Mouse (Mus musculus) brown adipose tissue, adult 24 weeks (tissue): ENCODE data around the gene Cdc25b. TPM values are rescaled to one million over a fixed set of nuclear protein-coding genes. Genes with fewer than 3 reads are reported as not detected.
A peak's percentile ranks its signal among the peaks of the same experiment; 100 is the strongest.

Experiments used
- H3K27ac ChIP-seq: fragments of 200-500 bp; replicated peaks from 2 replicates; pipeline ENCODE4 v1.5.1; 2012; ENCODE audit warnings: low read depth, mild to moderate bottlenecking, low read length
- H3K4me1 ChIP-seq: fragments of 200-500 bp; 2 replicates; pipeline ENCODE4 v1.6.1; 2012; ENCODE audit warnings: low read length, mixed read lengths; ENCODE audit not compliant: control insufficient read depth, insufficient read depth, insufficient read length
- H3K4me3 ChIP-seq: fragments of 200-500 bp; 2 replicates; pipeline ENCODE4 v1.5.1; 2012; ENCODE audit warnings: low read depth, mild to moderate bottlenecking, low read length, moderate library complexity; ENCODE audit not compliant: insufficient read depth
- polyA plus RNA-seq: library from polyadenylated mRNA; stranded (reverse); fragments of >200 nt; gene quantifications from 2 replicates; pipeline ENCODE4 v1.2.4, GENCODE M21; 2012; ENCODE audit not compliant: missing spikeins, insufficient read depth, insufficient read length

Cdc25b gene
- polyA plus RNA-seq, 1 experiment, result 2.5 TPM

DNA sequence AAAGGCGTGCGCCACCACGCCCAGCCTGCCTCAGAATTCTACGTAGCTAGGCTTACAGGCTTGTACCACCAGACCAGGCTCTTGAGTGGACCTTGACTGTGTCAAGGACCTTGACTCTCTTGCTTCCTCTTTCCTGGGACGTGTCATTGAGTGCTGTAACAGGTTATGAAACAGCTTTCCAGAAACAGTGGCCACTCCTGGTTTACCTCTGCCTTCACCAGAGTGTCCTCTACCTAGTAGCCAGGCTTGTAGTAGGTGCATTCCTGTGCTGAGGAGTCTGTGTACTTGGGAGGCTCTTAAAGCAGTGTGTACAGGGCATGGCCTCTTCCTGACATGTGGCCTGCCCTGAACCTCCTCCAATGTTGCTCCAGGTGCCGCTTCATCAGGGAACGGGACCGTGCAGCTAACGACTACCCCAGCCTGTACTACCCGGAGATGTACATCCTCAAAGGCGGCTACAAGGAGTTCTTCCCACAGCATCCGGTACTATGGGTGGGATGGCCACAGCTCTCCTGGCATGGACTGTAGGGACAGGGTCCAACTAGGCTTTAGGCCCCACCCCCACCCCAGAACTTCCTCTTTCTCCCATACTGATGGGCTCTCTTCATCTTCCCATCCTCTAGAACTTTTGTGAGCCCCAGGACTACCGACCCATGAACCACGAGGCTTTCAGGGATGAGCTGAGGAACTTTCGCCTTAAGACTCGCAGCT, 10.0 kb downstream of the Cdc25b start:
- Histone ChIP-seq H3K27ac (no peak overlapping the region), H3K4me3 (no peak overlapping the region), H3K4me1 (peaks cover 2% of the 10 kb centered on the region; the same call in 1 of the 2 replicates)

DNA sequence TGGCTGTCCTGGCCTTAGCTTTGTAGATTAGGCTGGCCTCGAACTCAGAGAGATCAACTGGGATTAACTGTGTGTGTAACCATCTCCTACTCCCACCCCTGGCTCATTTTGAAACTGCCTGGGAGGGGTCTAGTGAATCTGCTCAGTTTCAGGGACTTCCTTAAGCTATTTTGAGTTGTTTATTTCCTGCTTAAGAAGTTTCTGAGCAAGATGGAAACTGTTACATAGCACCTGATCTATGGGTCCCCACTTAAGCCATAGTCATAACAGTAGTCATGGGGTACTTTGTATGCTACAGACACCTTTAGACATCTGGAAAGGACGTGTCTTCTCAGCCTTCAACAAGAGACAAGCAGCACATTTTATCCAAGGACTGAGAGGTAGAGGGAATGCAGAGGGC, 14.0 kb downstream of the Cdc25b start:
- Histone ChIP-seq H3K4me1 (peaks cover 15% of the 10 kb centered on the region), H3K27ac (0 out of 2 replicates have a peak overlapping the region, but pooled peaks have one; percentile 1), H3K4me3 (no peak overlapping the region)

DNA sequence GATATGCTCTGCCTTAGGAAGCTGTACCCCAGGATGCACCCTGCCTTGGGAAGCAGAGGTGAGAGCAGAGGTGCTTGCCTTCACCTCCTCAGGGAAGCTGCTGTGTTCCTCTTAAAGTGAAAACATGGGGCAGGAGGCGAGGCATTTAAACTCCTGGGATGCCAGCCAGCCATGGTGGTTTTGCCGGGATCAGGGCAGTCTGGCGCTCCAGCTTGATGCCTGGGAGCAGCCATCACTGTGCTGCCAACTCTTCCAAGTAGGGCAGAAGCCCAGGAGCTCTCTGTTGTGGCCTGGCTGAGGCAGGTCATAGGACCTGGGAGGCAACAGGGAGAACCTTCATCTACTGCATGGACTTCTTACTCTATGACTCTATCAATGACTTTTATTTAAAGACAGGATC, 14.5 kb downstream of the Cdc25b start:
- Histone ChIP-seq H3K4me1 (peaks cover 15% of the 10 kb centered on the region), H3K27ac (peak overlapping the region; percentile 81), H3K4me3 (no peak overlapping the region)

DNA sequence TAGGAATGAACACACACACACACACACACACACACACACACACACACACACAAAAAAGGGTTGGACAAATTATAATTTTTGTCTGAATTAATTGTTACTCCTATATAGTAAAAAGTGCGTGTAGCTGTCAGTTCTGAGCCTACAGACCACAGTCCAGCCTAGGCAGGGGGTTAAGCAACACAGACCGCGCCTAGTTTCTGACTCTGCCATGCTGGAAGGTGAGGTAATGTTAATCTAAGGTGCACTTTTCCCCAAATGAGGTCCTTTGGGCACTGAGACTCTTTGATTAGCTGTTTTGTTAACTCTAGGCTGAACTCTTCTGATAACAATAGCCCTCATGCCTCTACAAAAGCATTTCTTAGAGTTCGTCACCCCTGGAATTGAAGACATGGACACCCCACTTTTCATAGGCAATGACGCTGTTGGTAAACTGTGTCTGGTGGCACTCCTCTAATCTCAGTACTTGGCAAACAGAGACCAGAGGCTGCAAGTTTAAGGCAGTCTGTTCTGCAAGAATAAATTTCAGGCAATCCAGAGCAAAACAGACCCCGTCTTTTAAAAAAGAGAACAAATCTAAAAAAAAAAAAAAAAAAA, 17.2 kb downstream of the Cdc25b start:
- Histone ChIP-seq H3K27ac (peak overlapping the region; percentile 90), H3K4me3 (no peak overlapping the region), H3K4me1 (peaks cover 15% of the 10 kb centered on the region)

DNA sequence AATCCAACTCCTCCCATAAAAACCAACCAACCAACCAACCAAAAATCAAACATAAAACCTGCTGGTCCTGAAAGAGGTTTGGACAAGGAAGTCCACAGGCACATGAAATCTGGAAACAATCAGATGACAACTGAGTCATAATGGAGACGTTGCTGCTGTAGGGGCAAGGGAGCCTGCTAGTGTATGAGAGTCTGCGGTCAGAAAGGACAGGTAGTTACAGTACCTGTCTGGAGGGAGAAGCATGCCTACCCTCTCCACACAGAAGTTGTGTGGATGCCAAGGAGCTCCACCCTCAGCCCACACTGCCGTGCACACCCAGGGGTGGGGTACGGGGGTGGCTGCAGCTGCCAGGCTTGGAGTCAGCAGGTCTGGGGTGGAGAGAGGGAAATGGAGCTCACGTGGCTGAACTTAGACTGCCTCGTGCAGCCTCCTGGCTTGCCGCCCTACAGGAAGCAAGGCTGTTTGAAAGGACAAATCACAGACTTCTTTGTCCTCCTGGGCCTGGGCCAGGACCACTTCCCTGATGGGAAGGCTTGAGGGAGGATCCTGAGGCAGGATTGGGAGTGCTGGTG, 17.7 kb downstream of the Cdc25b start:
- peak overlapping the region; percentile 28 for H3K4me3 ChIP-seq
- peak overlapping the region; percentile 92 for H3K27ac ChIP-seq
- peaks cover 18% of the 10 kb centered on the region for H3K4me1 ChIP-seq

DNA sequence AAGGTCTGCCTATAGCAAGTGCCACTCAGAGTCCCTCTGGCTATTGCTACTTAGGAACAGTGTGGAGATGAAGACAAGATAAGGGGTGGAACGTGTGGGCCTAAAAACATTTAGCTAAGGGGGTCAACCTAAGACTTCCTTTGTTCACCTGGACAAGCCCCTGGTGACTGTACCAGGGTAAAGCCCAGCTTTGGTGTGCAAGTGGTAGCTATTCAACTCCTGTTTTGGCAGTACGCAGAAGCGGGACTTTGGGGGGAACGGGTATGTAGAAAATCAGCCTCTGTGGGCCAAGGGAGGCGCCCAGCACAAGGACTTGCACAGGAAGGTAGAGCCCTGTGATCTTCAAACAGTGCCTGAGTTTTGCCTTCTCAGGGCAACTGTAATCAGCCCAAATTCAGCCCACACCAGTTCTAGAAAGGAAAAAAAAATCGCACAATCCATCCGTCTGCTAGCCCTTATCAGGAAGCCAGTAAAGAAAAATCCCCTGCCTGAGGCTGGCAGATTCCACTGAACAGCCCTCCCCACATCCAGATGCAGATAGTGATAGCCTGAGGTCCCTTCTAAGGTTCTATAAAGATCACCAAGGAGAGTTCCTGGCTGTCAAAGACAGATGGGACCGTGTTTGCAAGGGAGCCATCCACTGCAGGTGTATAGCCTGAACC, 18.9 kb downstream of the Cdc25b start:
- Histone ChIP-seq H3K4me1 (peaks cover 18% of the 10 kb centered on the region), H3K27ac (peak overlapping the region; percentile 92), H3K4me3 (no peak overlapping the region)

DNA sequence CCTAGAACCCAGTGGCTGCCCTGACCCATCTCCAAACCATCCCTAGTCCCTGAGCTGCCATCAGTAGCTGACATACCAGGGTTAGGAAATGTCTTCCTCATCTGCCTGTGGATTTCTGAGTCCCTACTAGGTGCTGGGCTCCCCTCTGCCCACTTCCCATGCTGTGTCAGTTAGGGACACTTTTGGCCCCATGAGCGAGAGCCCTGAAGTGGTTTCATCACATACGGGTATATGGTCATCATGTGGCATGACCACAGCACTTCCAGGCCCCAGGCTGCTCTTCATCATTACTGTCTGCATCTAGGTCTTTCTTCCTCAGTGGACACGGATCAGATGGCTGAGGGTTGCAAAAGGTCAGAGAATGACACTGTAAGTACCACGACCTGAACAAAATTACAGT, 20.0 kb downstream of the Cdc25b start, which contains the start of gene Ap5s1:
Gene Ap5s1 (plus strand): TSS at position 301 of the 400 bp plus-strand sequence.
- Histone ChIP-seq H3K27ac (no peak within 1 kb of the TSS), H3K4me3 (no peak within 1 kb of the TSS)

DNA sequence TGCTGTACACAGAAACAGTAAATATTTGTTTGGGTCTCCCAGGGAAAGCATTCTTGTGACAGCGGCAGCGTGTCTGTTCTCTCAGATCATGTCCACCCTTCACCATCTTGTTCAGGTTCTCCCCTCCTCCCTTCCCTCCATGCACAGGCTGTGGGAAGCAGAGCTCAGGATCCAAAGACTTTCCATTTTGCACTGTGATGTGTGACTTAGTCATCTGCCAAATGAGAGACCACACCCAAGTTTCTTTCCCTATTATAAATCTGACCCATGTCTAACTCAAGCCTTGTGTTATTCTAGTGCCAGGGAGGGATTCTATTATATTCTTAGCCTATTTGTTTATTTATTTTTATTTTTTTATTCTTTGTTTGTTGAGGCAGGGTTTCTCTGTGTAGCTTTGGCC, 21.6 kb downstream of the Cdc25b start:
- no peak overlapping the region for H3K27ac ChIP-seq
- H3K4me1 ChIP-seq, result peaks cover 33% of the 10 kb centered on the region
- no peak overlapping the region for H3K4me3 ChIP-seq

More for the DNA sequence above, 20.0 kb downstream of the Cdc25b start, which contains the start of gene Ap5s1:
- H3K4me1 ChIP-seq, result peaks cover 19% of the 10 kb centered on the region

DNA sequence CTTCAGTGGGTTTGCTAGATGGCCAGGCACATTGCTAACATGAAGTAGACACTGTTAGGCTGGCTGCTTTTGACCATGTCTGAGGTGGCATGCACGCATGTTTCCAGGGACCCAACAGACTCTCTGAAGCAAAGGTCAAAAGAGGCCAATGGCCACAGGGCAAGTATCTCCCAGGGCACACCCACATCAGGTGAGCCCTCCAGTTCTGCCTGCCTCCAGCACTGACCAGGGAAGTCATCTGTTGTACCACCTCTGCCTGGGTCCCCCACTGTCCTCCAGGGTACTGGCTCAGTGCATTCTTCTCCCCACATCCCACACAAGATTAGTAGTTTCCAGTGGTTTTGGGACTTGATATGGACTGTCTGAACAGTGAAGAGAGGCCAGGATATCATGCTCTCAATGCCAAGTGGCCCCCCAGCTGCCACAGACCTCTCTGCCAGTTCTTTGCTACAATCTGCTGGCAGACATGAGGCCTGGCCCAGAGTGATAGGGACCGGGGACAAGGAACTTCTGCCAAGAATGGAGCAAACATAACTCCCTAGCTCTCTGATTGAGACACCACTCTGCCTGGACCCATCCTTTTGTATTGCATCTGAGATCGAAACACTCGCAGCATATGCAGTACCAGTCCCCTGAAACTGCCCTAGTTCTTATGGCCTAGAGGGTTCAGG, 22.5 kb downstream of the Cdc25b start:
- no peak overlapping the region for H3K4me3 ChIP-seq
- H3K4me1 ChIP-seq, result peaks cover 33% of the 10 kb centered on the region
- peak overlapping the region; percentile 96 for H3K27ac ChIP-seq

DNA sequence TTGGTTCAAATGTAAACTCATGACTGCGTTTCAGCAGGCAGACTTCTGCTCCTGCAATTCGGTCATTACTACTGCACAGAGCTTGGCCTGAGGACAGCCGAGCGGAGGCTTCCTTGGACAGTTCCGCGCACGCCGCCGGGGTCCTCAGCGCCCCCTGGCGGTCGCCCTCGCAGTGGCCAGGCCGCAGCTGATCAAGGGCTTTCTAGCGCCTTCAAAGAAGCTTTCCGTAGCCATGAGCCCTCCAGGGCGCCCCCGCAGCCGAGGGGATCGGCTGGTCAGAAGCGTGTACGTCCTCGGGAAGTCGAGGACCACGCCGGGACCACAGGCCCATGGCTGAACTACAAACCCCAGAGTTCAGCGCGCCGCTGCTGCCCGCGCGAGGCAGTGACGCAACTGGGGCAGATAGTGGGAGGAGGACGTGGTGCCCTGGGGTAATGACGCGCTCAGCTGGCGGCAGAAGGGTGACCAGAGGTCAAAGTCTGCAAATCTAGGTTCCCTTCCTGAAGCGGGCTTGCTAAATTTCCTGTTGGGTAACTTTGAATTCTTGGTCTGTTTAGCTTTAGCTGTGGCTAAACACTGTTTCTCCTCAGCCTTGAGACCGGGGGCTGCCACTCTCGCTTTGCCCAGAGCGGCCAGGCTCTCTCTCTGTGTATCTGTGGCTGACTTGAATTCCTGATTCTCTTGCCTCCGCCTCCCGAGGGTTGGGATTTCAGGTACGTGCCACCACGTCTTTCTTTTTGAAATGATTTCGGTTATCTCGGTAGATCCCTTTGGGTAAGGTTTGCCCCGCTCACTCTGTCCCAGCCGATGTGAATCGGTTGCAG, 23.4 kb downstream of the Cdc25b start:
- peak overlapping the region; percentile 70 for H3K4me3 ChIP-seq
- peak overlapping the region; percentile 96 for H3K27ac ChIP-seq
- H3K4me1 ChIP-seq, result peaks cover 27% of the 10 kb centered on the region

DNA sequence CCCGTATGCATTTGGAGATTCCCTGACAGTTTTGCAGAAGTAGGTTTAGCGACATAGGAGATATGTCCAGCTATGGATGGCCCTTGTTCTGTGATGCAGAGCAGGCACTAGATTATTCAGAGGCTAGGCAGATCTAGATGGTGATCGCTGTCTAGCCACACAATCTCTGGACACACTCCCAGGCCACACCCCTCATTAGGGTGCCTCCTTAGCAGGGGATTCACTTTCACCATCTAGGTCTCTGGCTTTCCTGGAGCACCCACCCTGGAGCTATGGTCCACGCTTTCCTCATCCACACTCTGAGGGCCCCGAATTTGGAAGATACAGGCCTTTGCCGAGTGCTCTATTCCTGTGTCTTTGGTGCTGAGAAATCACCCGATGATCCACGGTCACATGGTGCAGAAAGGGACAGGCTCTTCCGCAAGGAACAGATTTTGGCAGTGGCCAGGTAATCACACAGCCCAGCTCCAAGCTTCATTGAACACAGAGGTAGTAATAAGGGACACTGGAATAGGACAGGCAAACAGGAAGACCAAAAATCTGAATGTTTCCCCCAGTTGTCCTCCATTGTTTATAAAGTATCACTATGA, 24.4 kb downstream of the Cdc25b start:
- peak overlapping the region; percentile 96 for H3K27ac ChIP-seq
- peaks cover 25% of the 10 kb centered on the region for H3K4me1 ChIP-seq
- H3K4me3 ChIP-seq, result peak overlapping the region; percentile 70

DNA sequence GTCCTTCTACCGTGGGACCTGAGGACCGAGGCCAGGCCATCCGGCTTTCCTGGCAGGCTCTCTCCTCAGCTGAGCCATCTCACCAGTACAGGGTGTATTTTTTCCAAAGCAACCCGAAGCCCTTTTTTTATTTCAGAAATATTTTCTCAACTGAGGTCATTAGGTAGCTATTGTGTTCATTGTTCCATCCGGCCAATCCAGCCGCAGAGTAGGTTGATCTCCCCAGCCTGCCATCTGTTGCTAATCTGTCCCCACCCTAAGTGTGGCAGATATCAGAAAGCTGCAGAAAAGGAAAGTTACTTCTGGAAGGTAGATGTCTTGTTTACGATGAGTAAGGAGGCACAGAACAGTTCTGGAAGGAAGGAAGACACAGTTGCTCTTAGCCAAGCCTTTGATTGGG, 27.0 kb downstream of the Cdc25b start:
- Histone ChIP-seq H3K4me3 (no peak overlapping the region), H3K4me1 (peaks cover 31% of the 10 kb centered on the region), H3K27ac (peak overlapping the region; percentile 81)

DNA sequence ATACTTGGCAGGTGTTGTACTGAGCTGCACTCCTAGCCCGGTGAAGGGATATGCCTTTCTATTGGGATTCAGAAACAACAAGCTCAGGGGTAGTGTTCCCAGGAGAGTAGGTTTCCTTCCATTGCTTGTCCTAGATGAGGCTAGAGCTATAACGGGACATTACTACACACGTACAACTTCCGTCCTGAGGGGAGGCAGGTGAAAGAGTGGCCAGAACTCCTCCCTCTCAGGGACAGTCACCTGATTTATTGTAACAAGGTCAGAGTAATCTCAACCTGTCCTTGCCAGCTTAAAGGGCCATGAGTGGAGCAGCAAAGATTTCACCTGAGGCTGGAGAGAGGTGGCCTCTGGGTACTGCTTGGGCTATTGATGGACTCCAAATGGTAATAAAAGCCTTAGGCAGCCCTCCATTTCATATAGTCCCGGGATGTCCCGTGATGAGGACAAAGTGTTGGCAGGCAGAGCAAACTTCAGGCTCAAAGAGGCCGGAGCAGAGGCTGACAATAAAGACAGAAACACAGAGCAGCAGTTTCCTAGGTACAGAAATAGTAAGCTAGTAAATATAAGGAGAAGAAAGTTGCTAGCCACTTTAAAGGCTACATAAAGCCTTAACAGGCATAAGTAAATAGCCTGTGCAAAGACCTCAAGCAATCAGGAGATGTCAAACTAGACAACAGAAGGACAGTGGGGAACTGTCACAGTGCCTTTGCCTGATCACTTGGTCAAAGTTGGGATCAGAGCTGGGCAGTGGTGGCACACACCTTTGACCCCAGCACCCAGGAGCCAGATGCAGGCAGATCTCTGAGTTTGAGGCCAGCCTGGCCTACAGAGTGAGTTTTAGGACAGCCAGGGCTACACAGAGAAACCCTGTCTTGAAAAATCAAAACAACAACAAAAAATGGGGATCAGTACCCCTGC, 29.5 kb downstream of the Cdc25b start:
- Histone ChIP-seq H3K4me3 (no peak overlapping the region), H3K27ac (peak overlapping the region; percentile 88), H3K4me1 (peaks cover 28% of the 10 kb centered on the region)
